Mouse (Mus musculus): Measurements from ENCODE around the gene Eml6. TPM values are rescaled to one million over a fixed set of nuclear protein-coding genes. Genes with fewer than 3 reads are reported as not detected.

Gene Eml6
- total and polyA plus RNA-seq, 3 experiments = under 0.01 to 0.22 TPM; not detected in 1

DNA sequence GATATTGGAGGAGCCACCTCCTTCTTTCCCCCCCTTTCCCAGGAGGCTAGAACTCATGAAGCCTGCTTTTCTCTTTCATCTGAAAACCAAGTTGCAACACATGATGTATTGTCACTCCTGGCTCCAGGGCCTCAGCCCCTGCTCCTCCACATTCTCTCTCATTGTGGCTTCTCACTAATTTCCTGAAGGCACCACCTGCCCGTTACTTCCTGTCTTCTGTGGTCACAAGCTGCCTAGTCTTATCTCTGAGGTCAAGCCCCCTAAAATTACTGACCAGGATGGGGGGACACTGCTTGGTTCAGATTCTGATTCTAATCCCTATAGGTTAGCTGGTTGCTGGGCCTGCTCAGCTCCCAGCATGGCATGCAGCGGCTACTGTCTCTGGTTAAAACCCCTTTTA lies 251.1 kb downstream of the Eml6 start:
- H3K9me3 ChIP-seq (replicated peaks) = no peaks in the 10 kb centered on the region
- 0 out of 2 replicates have a peak, but pooled peaks cover 3% of the 10 kb centered on the region for H3K4me1 ChIP-seq (ENCODE audit: insufficient read depth, low read depth, low read length)
- DNase-seq (ENCODE audit: low spot score) = no peak
- H3K36me3 ChIP-seq (replicated peaks) = no peaks in the 10 kb centered on the region
- no peak overlapping the region for H3K4me3 ChIP-seq (ENCODE audit: low read depth, low read length)
- peaks cover 28% of the 10 kb centered on the region for H3K27me3 ChIP-seq (ENCODE audit: insufficient read depth, low read length)
- TF ChIP-seq GATA2 (IDR thresholded peaks at IDR 0.05; ENCODE audit: borderline replicate concordance, low read depth, low read length) = no peak
- TF ChIP-seq POLR2AphosphoS5 (IDR thresholded peaks at IDR 0.05; ENCODE audit: insufficient replicate concordance, low read depth, low read length) = no peak
- TF ChIP-seq GATA1 (IDR thresholded peaks at IDR 0.05; ENCODE audit: borderline replicate concordance, low read length) = no peak
- TF ChIP-seq CTCF (IDR thresholded peaks at IDR 0.05; ENCODE audit: low read depth, low read length) = no peak
- TF ChIP-seq TAL1 (conservative IDR thresholded peaks at IDR 0.05; ENCODE audit: low read depth, low read length) = no peak
- ATAC-seq (ENCODE audit: extremely low read depth, insufficient number of reproducible peaks, low FRiP score, poor library complexity, severe bottlenecking) = no peak

- no peak for TF ChIP-seq CTCF (IDR thresholded peaks at IDR 0.05; ENCODE audit: low read depth, low read length)
- no peak for TF ChIP-seq GATA1 (IDR thresholded peaks at IDR 0.05; ENCODE audit: borderline replicate concordance, low read length)
- no peak for TF ChIP-seq TAL1 (conservative IDR thresholded peaks at IDR 0.05; ENCODE audit: low read depth, low read length)
- TF ChIP-seq POLR2AphosphoS5 (IDR thresholded peaks at IDR 0.05; ENCODE audit: insufficient replicate concordance, low read depth, low read length) = no peak
- TF ChIP-seq GATA2 (IDR thresholded peaks at IDR 0.05; ENCODE audit: borderline replicate concordance, low read depth, low read length) = no peak
- peaks cover 28% of the 10 kb centered on the region for H3K27me3 ChIP-seq (ENCODE audit: insufficient read depth, low read length)
- DNase-seq (ENCODE audit: low spot score) = no peak
- no peak overlapping the region for H3K4me3 ChIP-seq (ENCODE audit: low read depth, low read length)
- peaks cover 2% of the 10 kb centered on the region; the same call in 1 of the 2 replicates for H3K4me1 ChIP-seq (ENCODE audit: insufficient read depth, low read depth, low read length)
- no peaks in the 10 kb centered on the region for H3K36me3 ChIP-seq (replicated peaks)
- H3K9me3 ChIP-seq (replicated peaks) = no peaks in the 10 kb centered on the region
- no peak for ATAC-seq (ENCODE audit: extremely low read depth, insufficient number of reproducible peaks, low FRiP score, poor library complexity, severe bottlenecking)
These were observed 251.5 kb downstream of the Eml6 start for GRCm38 (mm10) chr11:29774296-29774695.

- H3K27me3 ChIP-seq (ENCODE audit: insufficient read depth, low read length) = peaks cover 28% of the 10 kb centered on the region
- no peak for ATAC-seq (ENCODE audit: extremely low read depth, insufficient number of reproducible peaks, low FRiP score, poor library complexity, severe bottlenecking)
- no peaks in the 10 kb centered on the region for H3K9me3 ChIP-seq (replicated peaks)
- H3K4me1 ChIP-seq (ENCODE audit: insufficient read depth, low read depth, low read length) = peaks cover 3% of the 10 kb centered on the region; the same call in 1 of the 2 replicates
- H3K4me3 ChIP-seq (ENCODE audit: low read depth, low read length) = no peak overlapping the region
- TF ChIP-seq POLR2AphosphoS5 (IDR thresholded peaks at IDR 0.05; ENCODE audit: insufficient replicate concordance, low read depth, low read length) (no peak), GATA1 (IDR thresholded peaks at IDR 0.05; ENCODE audit: borderline replicate concordance, low read length) (no peak), TAL1 (conservative IDR thresholded peaks at IDR 0.05; ENCODE audit: low read depth, low read length) (no peak), GATA2 (IDR thresholded peaks at IDR 0.05; ENCODE audit: borderline replicate concordance, low read depth, low read length) (no peak), CTCF (IDR thresholded peaks at IDR 0.05; ENCODE audit: low read depth, low read length) (no peak)
- no peaks in the 10 kb centered on the region for H3K36me3 ChIP-seq (replicated peaks)
- no peak for DNase-seq (ENCODE audit: low spot score)
These were observed 253.6 kb downstream of the Eml6 start for GRCm38 (mm10) chr11:29772279-29772678.

DNA sequence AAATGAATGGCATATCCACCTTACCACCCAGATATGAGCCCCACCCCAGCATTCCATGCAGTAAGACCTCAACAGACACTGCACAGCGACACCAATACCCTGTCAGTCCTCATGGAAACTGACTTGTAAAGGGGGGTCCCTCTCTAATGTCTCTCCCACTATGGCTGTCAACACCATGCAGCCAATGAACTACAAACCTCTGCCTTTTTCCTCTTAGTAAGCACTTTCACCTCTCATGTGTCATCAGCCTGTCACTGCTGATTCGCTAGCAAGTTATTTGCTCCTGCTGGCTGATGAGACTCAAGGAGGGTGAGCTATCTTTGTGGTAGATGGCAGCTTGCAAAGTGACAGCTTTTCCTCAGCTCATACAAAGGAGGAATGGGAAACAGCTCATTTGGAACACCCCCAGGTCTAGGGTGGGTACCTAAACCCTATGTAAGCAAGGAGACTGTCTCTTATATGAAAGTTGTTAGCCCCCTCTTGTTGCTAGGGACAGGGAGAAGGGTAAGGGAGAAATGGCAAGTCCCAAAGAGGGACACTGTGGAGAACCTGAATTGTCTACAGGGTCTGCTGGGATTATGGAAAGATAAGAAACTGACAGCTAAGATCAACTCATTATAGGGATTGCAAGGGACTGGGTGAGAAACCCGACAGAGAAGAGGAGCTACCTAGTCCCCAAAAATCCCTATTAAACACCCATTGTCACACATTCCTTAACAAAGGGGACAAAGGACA lies 255.0 kb downstream of the Eml6 start:
- TF ChIP-seq GATA1 (IDR thresholded peaks at IDR 0.05; ENCODE audit: borderline replicate concordance, low read length) = no peak
- no peak for TF ChIP-seq CTCF (IDR thresholded peaks at IDR 0.05; ENCODE audit: low read depth, low read length)
- no peak for TF ChIP-seq POLR2AphosphoS5 (IDR thresholded peaks at IDR 0.05; ENCODE audit: insufficient replicate concordance, low read depth, low read length)
- TF ChIP-seq TAL1 (conservative IDR thresholded peaks at IDR 0.05; ENCODE audit: low read depth, low read length) = no peak
- TF ChIP-seq GATA2 (IDR thresholded peaks at IDR 0.05; ENCODE audit: borderline replicate concordance, low read depth, low read length) = no peak
- no peaks in the 10 kb centered on the region for H3K9me3 ChIP-seq (replicated peaks)
- H3K36me3 ChIP-seq (replicated peaks) = no peaks in the 10 kb centered on the region
- H3K4me1 ChIP-seq (ENCODE audit: insufficient read depth, low read depth, low read length) = peaks cover 3% of the 10 kb centered on the region; the same call in 1 of the 2 replicates
- no peak for DNase-seq (ENCODE audit: low spot score)
- no peak for ATAC-seq (ENCODE audit: extremely low read depth, insufficient number of reproducible peaks, low FRiP score, poor library complexity, severe bottlenecking)
- no peak overlapping the region for H3K4me3 ChIP-seq (ENCODE audit: low read depth, low read length)
- peaks cover 29% of the 10 kb centered on the region for H3K27me3 ChIP-seq (ENCODE audit: insufficient read depth, low read length)

GRCm38 (mm10) chr11:29768523-29768922 lies 257.3 kb downstream of the Eml6 start:
- H3K9me3 ChIP-seq (replicated peaks) = no peaks in the 10 kb centered on the region
- TF ChIP-seq POLR2AphosphoS5 (IDR thresholded peaks at IDR 0.05; ENCODE audit: insufficient replicate concordance, low read depth, low read length) (no peak), CTCF (IDR thresholded peaks at IDR 0.05; ENCODE audit: low read depth, low read length) (no peak), TAL1 (conservative IDR thresholded peaks at IDR 0.05; ENCODE audit: low read depth, low read length) (no peak), GATA2 (IDR thresholded peaks at IDR 0.05; ENCODE audit: borderline replicate concordance, low read depth, low read length) (no peak), GATA1 (IDR thresholded peaks at IDR 0.05; ENCODE audit: borderline replicate concordance, low read length) (no peak)
- no peak overlapping the region for H3K4me3 ChIP-seq (ENCODE audit: low read depth, low read length)
- no peak for ATAC-seq (ENCODE audit: extremely low read depth, insufficient number of reproducible peaks, low FRiP score, poor library complexity, severe bottlenecking)
- no peak for DNase-seq (ENCODE audit: low spot score)
- no peaks in the 10 kb centered on the region for H3K36me3 ChIP-seq (replicated peaks)
- H3K4me1 ChIP-seq (ENCODE audit: insufficient read depth, low read depth, low read length) = peaks cover 3% of the 10 kb centered on the region; the same call in 1 of the 2 replicates
- peaks cover 20% of the 10 kb centered on the region; the same call in 1 of the 2 replicates for H3K27me3 ChIP-seq (ENCODE audit: insufficient read depth, low read length)

- ATAC-seq (ENCODE audit: extremely low read depth, insufficient number of reproducible peaks, low FRiP score, poor library complexity, severe bottlenecking) = no peak
- no peak for TF ChIP-seq GATA2 (IDR thresholded peaks at IDR 0.05; ENCODE audit: borderline replicate concordance, low read depth, low read length)
- no peak for TF ChIP-seq GATA1 (IDR thresholded peaks at IDR 0.05; ENCODE audit: borderline replicate concordance, low read length)
- TF ChIP-seq CTCF (IDR thresholded peaks at IDR 0.05; ENCODE audit: low read depth, low read length) = no peak
- TF ChIP-seq TAL1 (conservative IDR thresholded peaks at IDR 0.05; ENCODE audit: low read depth, low read length) = no peak
- TF ChIP-seq POLR2AphosphoS5 (IDR thresholded peaks at IDR 0.05; ENCODE audit: insufficient replicate concordance, low read depth, low read length) = no peak
These were observed 259.4 kb downstream of the Eml6 start for GRCm38 (mm10) chr11:29766313-29766982.

More at GRCm38 (mm10) chr11:29766313-29766982, 259.4 kb downstream of the Eml6 start:
- Histone ChIP-seq H3K9me3 (replicated peaks) (no peaks in the 10 kb centered on the region), H3K27me3 (ENCODE audit: insufficient read depth, low read length) (peaks cover 17% of the 10 kb centered on the region; the same call in 1 of the 2 replicates), H3K4me3 (ENCODE audit: low read depth, low read length) (no peak overlapping the region), H3K36me3 (replicated peaks) (no peaks in the 10 kb centered on the region), H3K4me1 (ENCODE audit: insufficient read depth, low read depth, low read length) (peaks cover 3% of the 10 kb centered on the region; the same call in 1 of the 2 replicates)
- no peak for DNase-seq (ENCODE audit: low spot score)

All from G1E (cell line).